Mouse (Mus musculus) lung, postnatal 0 days (tissue): ENCODE results near the gene Ppp3ca. TPM values are rescaled to one million over a fixed set of nuclear protein-coding genes. Genes with fewer than 3 reads are reported as not detected.
A peak's percentile ranks its signal among the peaks of the same experiment; 100 is the strongest.

Source experiments
- ATAC-seq: fragments of 200-750 bp; cut with Nextera tagmentation; 2 replicates; pipeline ENCODE4 v1.8.0; 2017; ENCODE audit warnings: moderate library complexity
- DNase-seq: peaks from one replicate; pipeline ENCODE4 v3.0.0-alpha.2; 2016; ENCODE audit warnings: low spot score
- H3K27ac ChIP-seq: fragments of 300-500 bp; sonication (generic); 2 replicates; pipeline ENCODE4 v1.5.1; 2014; ENCODE audit warnings: antibody characterized with exemption, mild to moderate bottlenecking, low read length, mixed read lengths
- H3K27me3 ChIP-seq: fragments of 300-500 bp; sonication (generic); replicated peaks from 2 replicates; pipeline ENCODE4 v1.6.1; 2014; ENCODE audit warnings: low read length, mixed read lengths; ENCODE audit not compliant: insufficient read depth
- H3K36me3 ChIP-seq: fragments of 300-500 bp; sonication (generic); 2 replicates; pipeline ENCODE4 v1.6.1; 2014; ENCODE audit warnings: low read length, mixed read lengths; ENCODE audit not compliant: insufficient read depth
- H3K4me1 ChIP-seq: fragments of 300-500 bp; sonication (generic); 2 replicates; pipeline ENCODE4 v1.6.1; 2014; ENCODE audit warnings: antibody characterized with exemption, low read depth, low read length, mixed read lengths; ENCODE audit not compliant: insufficient read depth
- H3K4me2 ChIP-seq: fragments of 300-500 bp; sonication (generic); replicated peaks from 2 replicates; pipeline ENCODE4 v1.6.1; 2014; ENCODE audit warnings: low read depth, mild to moderate bottlenecking, low read length, moderate library complexity, mixed read lengths
- H3K4me3 ChIP-seq: fragments of 300-500 bp; sonication (generic); 2 replicates; pipeline ENCODE4 v1.5.1; 2014; ENCODE audit warnings: low read depth, low read length
- H3K9ac ChIP-seq: fragments of 300-500 bp; sonication (generic); replicated peaks from 2 replicates; pipeline ENCODE4 v1.6.1; 2014; ENCODE audit warnings: low read depth, mild to moderate bottlenecking
- H3K9me3 ChIP-seq: fragments of 300-500 bp; sonication (generic); 2 replicates; pipeline ENCODE4 v1.6.1; 2016; ENCODE audit warnings: low read length, mixed read lengths
- CTCF ChIP-seq: IDR thresholded peaks from 2 replicates; pipeline ENCODE4 v1.5.1; 2016; ENCODE audit warnings: antibody characterized with exemption, mild to moderate bottlenecking
- EP300 ChIP-seq: IDR thresholded peaks from 2 replicates; pipeline ENCODE4 v1.6.1; 2016; ENCODE audit warnings: antibody characterized with exemption, mild to moderate bottlenecking, control low read depth
- WGBS: fragments of 180-500 bp; shearing (Covaris S2); extraction: QIAGEN DNeasy Blood & Tissue Kit; methylation state at CpG from one replicate; pipeline ENCODE4 v1.1.7; 2014; 5-methylcytosine and 5-hydroxymethylcytosine counted together
- polyA plus RNA-seq: library from polyadenylated mRNA; unstranded; fragments of >200 nt; fragmentation: Nextera tagmentation; extraction: Ambion mirVana; gene quantifications from 2 replicates; pipeline ENCODE4 v1.2.1, GENCODE M21; 2015

The Ppp3ca gene
- polyA plus RNA-seq, 1 experiment from 2014 or later, result 105 TPM

DNA sequence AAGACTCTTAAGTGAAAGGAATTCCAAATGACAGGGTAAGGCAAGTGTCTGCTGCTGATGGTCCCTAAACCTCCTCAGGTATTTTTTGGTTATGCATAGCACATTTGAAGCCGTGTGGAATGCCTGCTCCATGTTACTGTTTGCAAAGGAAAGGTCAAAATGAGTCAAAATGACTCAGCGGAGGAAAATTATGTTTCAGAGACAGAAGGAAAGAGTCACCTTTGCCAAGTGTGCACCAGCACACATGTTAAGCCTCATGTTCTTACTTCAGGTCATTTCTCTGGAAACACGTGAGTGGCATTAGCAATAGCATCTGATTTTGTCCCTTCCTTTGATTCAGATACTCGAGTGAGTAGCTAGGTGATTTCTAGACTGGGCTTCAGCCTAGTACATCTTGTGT lies 186.1 kb downstream of the Ppp3ca start:
- no peak overlapping the region for H3K4me2 ChIP-seq
- H3K27me3 ChIP-seq, result no peaks in the 10 kb centered on the region
- H3K4me3 ChIP-seq, result no peak overlapping the region
- H3K27ac ChIP-seq, result no peak overlapping the region
- WGBS, result 62% methylated on average over 4 of the region's 4 CpGs
- DNase-seq (peak; percentile 16), ATAC-seq (no peak)
- H3K9ac ChIP-seq, result no peak overlapping the region
- no peaks in the 10 kb centered on the region for H3K9me3 ChIP-seq
- peaks cover 13% of the 10 kb centered on the region; the same call in 1 of the 2 replicates for H3K4me1 ChIP-seq
- no peaks in the 10 kb centered on the region for H3K36me3 ChIP-seq
- TF ChIP-seq EP300 (no peak), CTCF (no peak)

- no peak overlapping the region for H3K4me3 ChIP-seq
- H3K27ac ChIP-seq, result no peak overlapping the region
- TF ChIP-seq EP300 (peak; percentile 31; the same call in 1 of the 2 replicates), CTCF (no peak)
- DNase-seq, result peak; percentile 49
- H3K4me2 ChIP-seq, result no peak overlapping the region
- no peak overlapping the region for H3K9ac ChIP-seq
- ATAC-seq, result peak; percentile 50
- H3K9me3 ChIP-seq, result no peaks in the 10 kb centered on the region
- no peaks in the 10 kb centered on the region for H3K36me3 ChIP-seq
- WGBS, result 37% methylated on average over 11 of the region's 11 CpGs
- 0 out of 2 replicates have a peak, but pooled peaks cover 6% of the 10 kb centered on the region for H3K4me1 ChIP-seq
- no peaks in the 10 kb centered on the region for H3K27me3 ChIP-seq
These were observed 192.3 kb downstream of the Ppp3ca start for GRCm38 (mm10) chr3:136862051-136862837.

- no peak for ATAC-seq
These were observed 193.2 kb downstream of the Ppp3ca start for GRCm38 (mm10) chr3:136863127-136863526.

DNA sequence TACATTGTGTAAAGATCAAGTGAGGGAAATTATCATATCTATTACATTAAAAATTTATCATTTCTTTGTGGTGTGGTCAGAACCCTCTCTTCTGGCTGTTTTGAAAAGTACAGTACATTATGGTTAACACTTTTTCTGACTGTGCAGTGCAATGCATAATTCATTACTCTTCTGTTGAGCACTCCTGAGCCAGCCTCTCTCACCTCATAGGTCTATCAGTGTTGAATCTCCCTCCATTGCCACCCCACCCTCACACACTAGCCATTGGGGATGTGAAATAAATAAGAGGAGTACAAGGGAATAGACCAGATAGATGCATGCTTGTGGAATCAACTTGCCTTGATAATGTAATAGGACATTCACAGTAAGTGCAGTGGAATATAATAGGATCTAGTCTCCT lies 194.4 kb downstream of the Ppp3ca start:
- TF ChIP-seq EP300 (no peak), CTCF (no peak)
- DNase-seq (no peak), ATAC-seq (no peak)
- Histone ChIP-seq H3K36me3 (no peaks in the 10 kb centered on the region), H3K4me1 (0 out of 2 replicates have a peak, but pooled peaks cover 6% of the 10 kb centered on the region), H3K9me3 (no peaks in the 10 kb centered on the region), H3K27ac (no peak overlapping the region), H3K4me3 (no peak overlapping the region), H3K27me3 (no peaks in the 10 kb centered on the region), H3K4me2 (no peak overlapping the region), H3K9ac (no peak overlapping the region)

More at GRCm38 (mm10) chr3:136863127-136863526, 193.2 kb downstream of the Ppp3ca start:
- Histone ChIP-seq H3K9ac (no peak overlapping the region), H3K4me1 (0 out of 2 replicates have a peak, but pooled peaks cover 6% of the 10 kb centered on the region), H3K27ac (no peak overlapping the region), H3K4me3 (no peak overlapping the region), H3K27me3 (no peaks in the 10 kb centered on the region), H3K9me3 (no peaks in the 10 kb centered on the region), H3K4me2 (no peak overlapping the region), H3K36me3 (no peaks in the 10 kb centered on the region)
- TF ChIP-seq EP300, result no peak
- peak; percentile 20; the same call in 1 of the 2 replicates for TF ChIP-seq CTCF
- no peak for DNase-seq
- WGBS, result 78% methylated on average over 5 of the region's 5 CpGs

DNA sequence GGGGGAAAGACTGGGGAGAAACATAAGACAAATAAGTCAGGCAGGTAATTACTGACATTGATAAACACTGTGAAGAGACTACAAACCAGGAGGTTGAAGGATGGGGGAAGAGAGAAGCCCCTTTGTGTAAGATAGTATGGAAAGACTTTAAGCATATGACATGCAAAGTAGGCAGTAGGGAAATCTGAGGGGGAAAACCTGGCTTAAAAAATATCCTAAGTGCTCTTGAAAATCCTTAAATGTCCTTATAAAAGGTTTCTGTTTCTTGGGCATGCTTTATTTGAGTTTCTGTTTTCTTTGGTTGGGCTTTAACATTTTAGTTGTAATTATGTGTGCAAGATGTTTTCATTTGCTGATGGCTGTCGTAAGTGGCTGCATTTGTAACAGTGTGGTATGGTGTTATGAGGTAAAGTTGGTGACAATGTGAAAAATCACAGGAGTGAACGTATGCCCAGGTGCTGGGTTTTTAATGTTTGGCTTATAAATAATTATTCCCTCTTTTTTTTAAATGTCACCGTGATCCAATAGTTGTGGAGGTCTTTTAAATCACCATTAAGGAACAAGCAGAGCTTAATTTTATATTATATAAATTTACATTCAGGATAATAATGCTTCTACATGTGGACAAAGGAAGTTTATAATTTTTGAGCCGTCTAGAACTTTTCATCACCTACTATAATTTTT lies 195.4 kb downstream of the Ppp3ca start:
- H3K36me3 ChIP-seq, result no peaks in the 10 kb centered on the region
- WGBS, result 64% methylated on average over 4 of the region's 4 CpGs
- DNase-seq, result peak; percentile 65

DNA sequence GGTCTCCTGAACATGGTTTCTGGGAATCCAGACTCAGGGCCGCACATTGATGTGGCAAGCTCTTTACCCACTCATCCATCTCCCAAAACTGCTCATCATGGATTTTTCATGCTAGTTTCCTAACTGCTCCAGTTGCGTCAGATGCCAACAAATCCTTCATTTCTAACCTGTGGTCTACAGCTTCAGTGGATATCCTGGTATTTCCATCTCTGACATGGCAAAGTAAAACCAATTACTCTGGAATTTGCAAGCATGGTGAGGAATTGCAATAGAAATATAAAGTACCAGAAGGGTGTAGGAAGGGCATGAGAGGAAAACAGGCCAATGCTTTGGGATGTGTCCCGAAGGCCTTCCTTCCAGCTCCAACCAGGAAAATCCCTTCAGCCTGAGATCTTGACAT lies 196.2 kb downstream of the Ppp3ca start:
- DNase-seq (no peak), ATAC-seq (no peak)
- no peaks in the 10 kb centered on the region for H3K27me3 ChIP-seq
- H3K27ac ChIP-seq, result peak overlapping the region; percentile 60
- no peak overlapping the region for H3K4me2 ChIP-seq
- no peaks in the 10 kb centered on the region for H3K9me3 ChIP-seq
- TF ChIP-seq EP300 (no peak), CTCF (no peak)
- 92% methylated on average over 3 of the region's 3 CpGs for WGBS
- 0 out of 2 replicates have a peak, but pooled peaks cover 6% of the 10 kb centered on the region for H3K4me1 ChIP-seq
- H3K9ac ChIP-seq, result no peak overlapping the region
- H3K4me3 ChIP-seq, result no peak overlapping the region
- H3K36me3 ChIP-seq, result no peaks in the 10 kb centered on the region

More for the DNA sequence above, 195.4 kb downstream of the Ppp3ca start:
- Histone ChIP-seq H3K4me1 (0 out of 2 replicates have a peak, but pooled peaks cover 6% of the 10 kb centered on the region), H3K4me3 (no peak overlapping the region), H3K27ac (peak overlapping the region; percentile 72), H3K9ac (no peak overlapping the region), H3K9me3 (no peaks in the 10 kb centered on the region), H3K27me3 (no peaks in the 10 kb centered on the region), H3K4me2 (no peak overlapping the region)
- ATAC-seq, result peak; percentile 55
- TF ChIP-seq EP300 (peak; percentile 83), CTCF (no peak)
